Mouse (Mus musculus): Measurements from ENCODE around the gene Rbms3. TPM values are rescaled to one million over a fixed set of nuclear protein-coding genes. Genes with fewer than 3 reads are reported as not detected.
A peak's percentile ranks its signal among the peaks of the same experiment; 100 is the strongest.

Gene Rbms3
- polyA plus RNA-seq, 1 experiment from 2014 or later, result 90.2 TPM

GRCm38 (mm10) chr9:116659936-116660335 is 969.8 kb downstream of the Rbms3 start:
- Histone ChIP-seq H3K36me3 (ENCODE audit: control insufficient read depth, insufficient read depth, low read length) (no peaks in the 10 kb centered on the region), H3K4me1 (ENCODE audit: control insufficient read depth, insufficient read depth, low read length) (no peaks in the 10 kb centered on the region), H3K27ac (ENCODE audit: low read length) (no peak overlapping the region), H3K4me2 (replicated peaks; ENCODE audit: low read depth, low read length) (no peak overlapping the region), H3K9me3 (ENCODE audit: control insufficient read depth, low read depth, low read length) (no peaks in the 10 kb centered on the region), H3K9ac (replicated peaks; ENCODE audit: low read depth, low read length) (no peak overlapping the region), H3K27me3 (ENCODE audit: control insufficient read depth, insufficient read depth, low read length) (no peaks in the 10 kb centered on the region), H3K4me3 (ENCODE audit: low read depth, low read length) (no peak overlapping the region)
- 67% methylated on average over 1 of the region's 1 CpGs for WGBS
- ATAC-seq (ENCODE audit: insufficient number of reproducible peaks, insufficient read depth, low FRiP score, low read depth), result no peak

GRCm38 (mm10) chr9:116657141-116657540 is 972.6 kb downstream of the Rbms3 start:
- Histone ChIP-seq H3K9ac (replicated peaks; ENCODE audit: low read depth, low read length) (no peak overlapping the region), H3K36me3 (ENCODE audit: control insufficient read depth, insufficient read depth, low read length) (no peaks in the 10 kb centered on the region), H3K4me1 (ENCODE audit: control insufficient read depth, insufficient read depth, low read length) (no peaks in the 10 kb centered on the region), H3K4me2 (replicated peaks; ENCODE audit: low read depth, low read length) (no peak overlapping the region), H3K27ac (ENCODE audit: low read length) (no peak overlapping the region), H3K4me3 (ENCODE audit: low read depth, low read length) (no peak overlapping the region), H3K27me3 (ENCODE audit: control insufficient read depth, insufficient read depth, low read length) (no peaks in the 10 kb centered on the region), H3K9me3 (ENCODE audit: control insufficient read depth, low read depth, low read length) (no peaks in the 10 kb centered on the region)
- WGBS, result 83% methylated on average over 2 of the region's 2 CpGs
- no peak for ATAC-seq (ENCODE audit: insufficient number of reproducible peaks, insufficient read depth, low FRiP score, low read depth)

GRCm38 (mm10) chr9:116651414-116651813 is 978.3 kb downstream of the Rbms3 start:
- Histone ChIP-seq H3K9me3 (ENCODE audit: control insufficient read depth, low read depth, low read length) (no peaks in the 10 kb centered on the region), H3K36me3 (ENCODE audit: control insufficient read depth, insufficient read depth, low read length) (no peaks in the 10 kb centered on the region), H3K4me2 (replicated peaks; ENCODE audit: low read depth, low read length) (no peak overlapping the region), H3K4me1 (ENCODE audit: control insufficient read depth, insufficient read depth, low read length) (peaks cover 16% of the 10 kb centered on the region; the same call in 1 of the 2 replicates), H3K9ac (replicated peaks; ENCODE audit: low read depth, low read length) (no peak overlapping the region), H3K27ac (ENCODE audit: low read length) (no peak overlapping the region), H3K4me3 (ENCODE audit: low read depth, low read length) (no peak overlapping the region), H3K27me3 (ENCODE audit: control insufficient read depth, insufficient read depth, low read length) (no peaks in the 10 kb centered on the region)
- WGBS, result 90% methylated on average over 1 of the region's 1 CpGs
- ATAC-seq (ENCODE audit: insufficient number of reproducible peaks, insufficient read depth, low FRiP score, low read depth), result no peak

GRCm38 (mm10) chr9:116649955-116650354 is 979.8 kb downstream of the Rbms3 start:
- WGBS, result 61% methylated on average over 4 of the region's 4 CpGs
- Histone ChIP-seq H3K9me3 (ENCODE audit: control insufficient read depth, low read depth, low read length) (no peaks in the 10 kb centered on the region), H3K27ac (ENCODE audit: low read length) (peak overlapping the region; percentile 21; the same call in 1 of the 2 replicates), H3K27me3 (ENCODE audit: control insufficient read depth, insufficient read depth, low read length) (no peaks in the 10 kb centered on the region), H3K4me1 (ENCODE audit: control insufficient read depth, insufficient read depth, low read length) (peaks cover 16% of the 10 kb centered on the region; the same call in 1 of the 2 replicates), H3K9ac (replicated peaks; ENCODE audit: low read depth, low read length) (no peak overlapping the region), H3K4me2 (replicated peaks; ENCODE audit: low read depth, low read length) (no peak overlapping the region), H3K36me3 (ENCODE audit: control insufficient read depth, insufficient read depth, low read length) (no peaks in the 10 kb centered on the region), H3K4me3 (ENCODE audit: low read depth, low read length) (no peak overlapping the region)
- ATAC-seq (ENCODE audit: insufficient number of reproducible peaks, insufficient read depth, low FRiP score, low read depth), result no peak

- Histone ChIP-seq H3K36me3 (ENCODE audit: control insufficient read depth, insufficient read depth, low read length) (no peaks in the 10 kb centered on the region), H3K27me3 (ENCODE audit: control insufficient read depth, insufficient read depth, low read length) (no peaks in the 10 kb centered on the region), H3K4me2 (replicated peaks; ENCODE audit: low read depth, low read length) (no peak overlapping the region), H3K4me1 (ENCODE audit: control insufficient read depth, insufficient read depth, low read length) (peaks cover 16% of the 10 kb centered on the region; the same call in 1 of the 2 replicates), H3K9me3 (ENCODE audit: control insufficient read depth, low read depth, low read length) (no peaks in the 10 kb centered on the region), H3K9ac (replicated peaks; ENCODE audit: low read depth, low read length) (no peak overlapping the region), H3K27ac (ENCODE audit: low read length) (peak overlapping the region; percentile 21; the same call in 1 of the 2 replicates), H3K4me3 (ENCODE audit: low read depth, low read length) (no peak overlapping the region)
- 24% methylated on average over 9 of the region's 9 CpGs for WGBS
- ATAC-seq (ENCODE audit: insufficient number of reproducible peaks, insufficient read depth, low FRiP score, low read depth), result no peak
Measured at GRCm38 (mm10) chr9:116649086-116649792, 980.5 kb downstream of the Rbms3 start.

GRCm38 (mm10) chr9:116644616-116645015 is 985.1 kb downstream of the Rbms3 start:
- Histone ChIP-seq H3K4me1 (ENCODE audit: control insufficient read depth, insufficient read depth, low read length) (peaks cover 11% of the 10 kb centered on the region; the same call in 1 of the 2 replicates), H3K4me3 (ENCODE audit: low read depth, low read length) (no peak overlapping the region), H3K27ac (ENCODE audit: low read length) (no peak overlapping the region), H3K9ac (replicated peaks; ENCODE audit: low read depth, low read length) (no peak overlapping the region), H3K27me3 (ENCODE audit: control insufficient read depth, insufficient read depth, low read length) (no peaks in the 10 kb centered on the region), H3K9me3 (ENCODE audit: control insufficient read depth, low read depth, low read length) (no peaks in the 10 kb centered on the region), H3K36me3 (ENCODE audit: control insufficient read depth, insufficient read depth, low read length) (no peaks in the 10 kb centered on the region), H3K4me2 (replicated peaks; ENCODE audit: low read depth, low read length) (no peak overlapping the region)
- 81% methylated on average over 8 of the region's 8 CpGs for WGBS
- no peak for ATAC-seq (ENCODE audit: insufficient number of reproducible peaks, insufficient read depth, low FRiP score, low read depth)

GRCm38 (mm10) chr9:116640302-116640679 is 989.4 kb downstream of the Rbms3 start:
- Histone ChIP-seq H3K27me3 (ENCODE audit: control insufficient read depth, insufficient read depth, low read length) (no peaks in the 10 kb centered on the region), H3K9me3 (ENCODE audit: control insufficient read depth, low read depth, low read length) (no peaks in the 10 kb centered on the region), H3K27ac (ENCODE audit: low read length) (no peak overlapping the region; the same call in 1 of the 2 replicates), H3K4me2 (replicated peaks; ENCODE audit: low read depth, low read length) (no peak overlapping the region), H3K4me1 (ENCODE audit: control insufficient read depth, insufficient read depth, low read length) (peaks cover 9% of the 10 kb centered on the region; the same call in 1 of the 2 replicates), H3K9ac (replicated peaks; ENCODE audit: low read depth, low read length) (no peak overlapping the region), H3K36me3 (ENCODE audit: control insufficient read depth, insufficient read depth, low read length) (no peaks in the 10 kb centered on the region), H3K4me3 (ENCODE audit: low read depth, low read length) (no peak overlapping the region)
- no peak for ATAC-seq (ENCODE audit: insufficient number of reproducible peaks, insufficient read depth, low FRiP score, low read depth)
- WGBS, result 37% methylated on average over 4 of the region's 4 CpGs

- no peak overlapping the region for H3K4me2 ChIP-seq (replicated peaks; ENCODE audit: low read depth, low read length)
- no peak overlapping the region for H3K4me3 ChIP-seq (ENCODE audit: low read depth, low read length)
- 26% methylated on average over 8 of the region's 8 CpGs for WGBS
- no peaks in the 10 kb centered on the region for H3K36me3 ChIP-seq (ENCODE audit: control insufficient read depth, insufficient read depth, low read length)
- no peaks in the 10 kb centered on the region for H3K27me3 ChIP-seq (ENCODE audit: control insufficient read depth, insufficient read depth, low read length)
- no peaks in the 10 kb centered on the region for H3K9me3 ChIP-seq (ENCODE audit: control insufficient read depth, low read depth, low read length)
- ATAC-seq (ENCODE audit: insufficient number of reproducible peaks, insufficient read depth, low FRiP score, low read depth), result no peak
- no peak overlapping the region; the same call in 1 of the 2 replicates for H3K27ac ChIP-seq (ENCODE audit: low read length)
- H3K4me1 ChIP-seq (ENCODE audit: control insufficient read depth, insufficient read depth, low read length), result peaks cover 9% of the 10 kb centered on the region; the same call in 1 of the 2 replicates
- no peak overlapping the region for H3K9ac ChIP-seq (replicated peaks; ENCODE audit: low read depth, low read length)
Measured at GRCm38 (mm10) chr9:116639597-116640301, 990.0 kb downstream of the Rbms3 start.
